Mouse (Mus musculus): ENCODE measurements around the gene Hat1.

DNA sequence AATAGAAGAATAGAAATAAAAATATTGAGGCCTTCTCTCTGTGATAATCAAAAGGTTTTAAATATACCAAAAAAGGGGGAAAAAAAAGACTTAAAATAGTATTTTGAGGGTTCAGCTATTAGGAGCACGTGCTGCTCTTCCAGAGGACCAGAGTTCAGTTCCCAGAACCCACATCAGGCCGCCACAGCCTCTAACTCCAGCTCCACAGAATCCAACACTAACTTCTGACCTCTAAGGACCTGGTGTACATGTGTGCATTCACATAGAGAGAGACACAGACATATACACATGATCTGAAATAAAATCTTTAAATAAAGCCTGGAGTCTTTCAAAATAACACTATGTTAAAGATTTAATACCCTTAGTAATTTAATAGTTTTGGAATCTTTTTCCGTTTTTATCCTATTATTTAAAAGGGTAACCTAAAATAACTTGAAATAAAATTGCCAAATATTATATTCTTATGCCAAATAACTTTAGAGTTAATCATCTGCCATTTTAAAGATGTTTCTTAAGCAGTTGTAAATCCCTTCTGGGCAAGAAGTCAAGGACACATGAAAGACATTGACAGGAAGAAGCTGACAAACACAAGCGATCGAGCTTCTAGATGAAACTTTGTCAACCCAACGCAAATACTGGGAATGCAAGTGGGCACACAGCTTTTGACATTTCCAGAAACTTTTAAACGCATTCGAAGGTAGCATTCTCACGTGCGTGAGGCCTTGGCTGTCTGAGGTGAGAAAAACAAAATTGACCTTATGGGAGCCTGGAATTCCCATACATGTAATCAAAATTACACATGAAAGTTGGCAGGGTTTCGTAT is 37.6 kb upstream of the Hat1 start:
- TF ChIP-seq POLR2A (IDR thresholded peaks at IDR 0.05; ENCODE audit: extremely low read depth, insufficient read depth, low read length), result no peak
- TF ChIP-seq CTCF (IDR thresholded peaks at IDR 0.05; ENCODE audit: low read depth, low read length), result no peak
